Mouse (Mus musculus) Patski (cell line): ENCODE measurements around the gene Olfr212. TPM values are rescaled to one million over a fixed set of nuclear protein-coding genes. Genes with fewer than 3 reads are reported as not detected.
"Not testable (repeated sequence)": the region's sequence is repeated elsewhere in the genome, so short reads cannot be mapped to it uniquely, and the experiment has no call there.

Experiments used
- ATAC-seq: fragments of 100-300 bp; one replicate; pipeline ENCODE4 v1.8.0; 2021
- CTCF ChIA-PET: fragments of 350-600 bp; sonication (Branson Sonifier 250); formaldehyde crosslinking; loops from one replicate; lab custom pipeline; 2022; ENCODE audit warnings: inconsistent platforms; lab: Charles Lee
- POLR2A ChIA-PET: fragments of 350-600 bp; sonication (Branson Sonifier 250); formaldehyde crosslinking; loops from one replicate; lab custom pipeline; 2022; ENCODE audit warnings: antibody characterized with exemption, inconsistent platforms; lab: Charles Lee
- DNase-seq: peaks from one replicate; pipeline ENCODE4 v3.0.0-alpha.2; 2011; ENCODE audit warnings: low read depth, low spot score
- H3K27me3 ChIP-seq: fragments of 371-371 bp; one replicate; pipeline ENCODE4 v1.5.1; 2021
- CTCF ChIP-seq: fragments of 100-300 bp; IDR thresholded peaks from one replicate; pipeline ENCODE4 v1.5.1; 2021
- in situ Hi-C: fragments of 300-500 bp; cut with MboI; formaldehyde crosslinking; loops from 3 replicates; pipeline ENCODE4 v1.11.1; 2018; ENCODE audit warnings: low pct_unique_long_range_greater_than_20kb, mixed read lengths
- polyA plus RNA-seq: library from polyadenylated mRNA; unstranded; gene quantifications from one replicate; pipeline ENCODE4 v1.2.3, GENCODE M21; 2021

The Olfr212 gene
- polyA plus RNA-seq, 1 experiment from 2014 or later: 0.04 TPM

GRCm38 (mm10) chr6:116538156-116538555 lies 31.8 kb downstream of the Olfr212 start, which contains the start of gene Olfr213:
TSS of gene Olfr213 (plus strand) at chr6:116538456.
- in situ Hi-C loops: no loop called here
- ChIA-PET CTCF (no interaction called here), POLR2A (no interaction called here)
- no peak for DNase-seq
- ATAC-seq: no peak
- no peak for TF ChIP-seq CTCF
- H3K27me3 ChIP-seq: peaks cover 32% of the 10 kb centered on the region

GRCm38 (mm10) chr6:116542500-116542899 lies 36.2 kb downstream of the Olfr212 start:
- DNase-seq (no peak), ATAC-seq (no peak)
- peaks cover 56% of the 10 kb centered on the region for H3K27me3 ChIP-seq
- ChIA-PET POLR2A (no interaction called here), CTCF (no interaction called here)
- in situ Hi-C loops: no loop called here
- no peak for TF ChIP-seq CTCF

- peaks cover 36% of the 10 kb centered on the region for H3K27me3 ChIP-seq
- DNase-seq, POLR2A ChIA-PET, ATAC-seq, CTCF ChIA-PET: not testable (repeated sequence)
- in situ Hi-C loops: loop anchor here (25.0 kb wide), 1 partner anchor 514 kb away; no protein-coding TSS in a partner anchor
These were observed 44.5 kb downstream of the Olfr212 start, which contains the start of gene Gm5580 for GRCm38 (mm10) chr6:116550841-116551240. TSS of gene Gm5580 (plus strand) at chr6:116551141.

GRCm38 (mm10) chr6:116553935-116554334 lies 47.6 kb downstream of the Olfr212 start, which contains the start of gene Olfr214:
TSS of gene Olfr214 (plus strand) at chr6:116554235.
- ChIA-PET CTCF (no interaction called here), POLR2A (no interaction called here)
- TF ChIP-seq CTCF: no peak
- ATAC-seq (no peak), DNase-seq (no peak)
- in situ Hi-C loops: loop anchor here (25.0 kb wide), 1 partner anchor 517 kb away; no protein-coding TSS in a partner anchor
- H3K27me3 ChIP-seq: peaks cover 41% of the 10 kb centered on the region

- DNase-seq: no peak
- in situ Hi-C loops: loop anchor here (25.0 kb wide), 1 partner anchor 518 kb away; no protein-coding TSS in a partner anchor
- ChIA-PET CTCF (no interaction called here), POLR2A (no interaction called here)
- H3K27me3 ChIP-seq: peaks cover 46% of the 10 kb centered on the region
- ATAC-seq: no peak
- TF ChIP-seq CTCF: no peak
These were observed 48.6 kb downstream of the Olfr212 start for GRCm38 (mm10) chr6:116554952-116555351.

Other genes starting within 250 kb of the Olfr212 start
- gene Zfand4, start 242.3 kb upstream of the Olfr212 start, polyA plus RNA-seq: 3.5 TPM
- 78.7 TPM for gene March8, start 168.5 kb upstream of the Olfr212 start, polyA plus RNA-seq
- gene Alox5, start 45.3 kb upstream of the Olfr212 start, polyA plus RNA-seq: not detected
- not detected for gene Olfr211, start 17.4 kb upstream of the Olfr212 start, polyA plus RNA-seq
- gene Olfr213, start 31.9 kb downstream of the Olfr212 start, polyA plus RNA-seq: not detected
- gene Gm5580, start 44.6 kb downstream of the Olfr212 start, polyA plus RNA-seq: 17.2 TPM
- gene Olfr214, start 47.7 kb downstream of the Olfr212 start, polyA plus RNA-seq: not detected
- not detected for gene Olfr215, start 77.7 kb downstream of the Olfr212 start, polyA plus RNA-seq
- 43.7 TPM for gene Zfp422, start 122.5 kb downstream of the Olfr212 start, polyA plus RNA-seq
- gene Depp1, start 144.1 kb downstream of the Olfr212 start, polyA plus RNA-seq: 11.1 TPM
- 0.71 TPM for gene Rassf4, start 167.4 kb downstream of the Olfr212 start, polyA plus RNA-seq
- 7.8 TPM for gene Tmem72, start 210.4 kb downstream of the Olfr212 start, polyA plus RNA-seq